Mouse (Mus musculus) cerebellum, adult 2 months (tissue): ENCODE measurements around the gene Dock10. TPM values are rescaled to one million over a fixed set of nuclear protein-coding genes. Genes with fewer than 3 reads are reported as not detected.

Experiments
- DNase-seq, 2 experiments: peaks; one replicate each; pipeline ENCODE4 v3.0.0; 2021
- H3K27ac ChIP-seq: fragments of 200-500 bp; 2 replicates; pipeline ENCODE4 v1.5.1; 2012; ENCODE audit warnings: low read length, control low read depth, inconsistent platforms; ENCODE audit not compliant: insufficient read depth
- H3K27me3 ChIP-seq: fragments of 200-500 bp; 2 replicates; pipeline ENCODE4 v1.6.1; 2012; ENCODE audit warnings: inconsistent platforms, mild to moderate bottlenecking, low read length, moderate library complexity; ENCODE audit not compliant: control insufficient read depth, insufficient read depth
- H3K4me1 ChIP-seq: fragments of 200-500 bp; 2 replicates; pipeline ENCODE4 v1.6.1; 2011; ENCODE audit warnings: low read length; ENCODE audit not compliant: control insufficient read depth, insufficient read depth
- H3K4me3 ChIP-seq: fragments of 200-500 bp; replicated peaks from 2 replicates; pipeline ENCODE3; 2011; ENCODE audit warnings: mild to moderate bottlenecking, low read depth, low read length, control low read depth; ENCODE audit not compliant: insufficient read depth
- CTCF ChIP-seq: fragments of 200-500 bp; IDR thresholded peaks from 2 replicates; pipeline ENCODE4 v1.5.1; 2011; ENCODE audit warnings: low read depth, mild to moderate bottlenecking, control low read depth, low read length, moderate library complexity, borderline replicate concordance; ENCODE audit not compliant: insufficient read depth
- POLR2A ChIP-seq: fragments of 200-500 bp; IDR thresholded peaks from 2 replicates; pipeline ENCODE4 v1.6.1; 2011; ENCODE audit warnings: low read length, control low read depth, borderline replicate concordance; ENCODE audit not compliant: insufficient read depth
- WGBS: fragments of 180-500 bp; shearing (Covaris S2); methylation state at CpG from one replicate; pipeline ENCODE4 v1.1.7; 2018; 5-methylcytosine and 5-hydroxymethylcytosine counted together
- polyA plus RNA-seq: library from polyadenylated mRNA; depleted of rRNA; stranded (reverse); fragments of >200 nt; gene quantifications from 2 replicates; pipeline ENCODE4 v1.2.3, GENCODE M21; 2012

The Dock10 gene
- polyA plus RNA-seq, 1 experiment = 27.1 TPM

DNA sequence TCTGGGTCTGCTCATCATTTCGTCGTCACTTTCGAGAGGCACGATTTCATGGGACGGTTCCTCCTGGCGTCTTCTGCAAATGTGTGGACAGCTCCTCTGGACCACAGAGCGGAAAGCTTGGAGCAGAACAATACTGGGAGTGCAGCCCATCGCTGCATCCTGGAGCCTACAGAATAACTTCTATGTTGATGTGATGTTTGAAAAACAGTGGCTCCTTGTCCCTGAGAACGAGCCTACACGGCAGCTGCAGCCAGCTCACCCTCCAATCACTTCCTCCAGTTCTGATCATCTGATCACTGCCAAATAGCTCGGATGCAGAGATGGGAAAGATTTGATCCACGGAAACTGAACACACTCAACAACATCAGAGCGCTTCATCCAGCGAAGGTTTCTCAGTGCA lies 49.0 kb downstream of the Dock10 start:
- H3K27ac ChIP-seq = no peak overlapping the region
- peak; percentile 14 to 17 for DNase-seq
- H3K4me3 ChIP-seq = peak overlapping the region; percentile 45
- TF ChIP-seq CTCF = no peak
- TF ChIP-seq POLR2A = no peak
- WGBS = 31% methylated on average over 14 of the region's 14 CpGs
- no peaks in the 10 kb centered on the region for H3K27me3 ChIP-seq
- H3K4me1 ChIP-seq = no peaks in the 10 kb centered on the region

GRCm38 (mm10) chr1:80703279-80703678 lies 55.0 kb downstream of the Dock10 start:
- no peak for TF ChIP-seq POLR2A
- no peak for TF ChIP-seq CTCF
- DNase-seq = no peak
- Histone ChIP-seq H3K27ac (no peak overlapping the region), H3K4me3 (no peak overlapping the region), H3K4me1 (no peaks in the 10 kb centered on the region), H3K27me3 (no peaks in the 10 kb centered on the region)
- WGBS = 89% methylated on average over 1 of the region's 1 CpGs

GRCm38 (mm10) chr1:80676004-80676673 lies 82.2 kb downstream of the Dock10 start:
- TF ChIP-seq CTCF (no peak), POLR2A (no peak)
- Histone ChIP-seq H3K27ac (no peak overlapping the region), H3K4me1 (no peaks in the 10 kb centered on the region), H3K27me3 (no peaks in the 10 kb centered on the region), H3K4me3 (no peak overlapping the region)
- 79% methylated on average over 1 of the region's 1 CpGs for whole genome bisulfite sequencing
- no peak for DNase-seq

GRCm38 (mm10) chr1:80671730-80672129 lies 86.6 kb downstream of the Dock10 start:
- Histone ChIP-seq H3K27ac (no peak overlapping the region), H3K4me3 (no peak overlapping the region), H3K4me1 (no peaks in the 10 kb centered on the region), H3K27me3 (no peaks in the 10 kb centered on the region)
- WGBS = 91% methylated on average over 3 of the region's 3 CpGs
- TF ChIP-seq POLR2A (no peak), CTCF (no peak)
- DNase-seq = no peak

- 84% methylated on average over 5 of the region's 5 CpGs for WGBS
- no peaks in the 10 kb centered on the region for H3K27me3 ChIP-seq
- H3K4me1 ChIP-seq = no peaks in the 10 kb centered on the region
- no peak for TF ChIP-seq POLR2A
- no peak for DNase-seq
- H3K4me3 ChIP-seq = no peak overlapping the region
- no peak overlapping the region for H3K27ac ChIP-seq
Observed at GRCm38 (mm10) chr1:80671056-80671455, 87.3 kb downstream of the Dock10 start.

- Histone ChIP-seq H3K27me3 (no peaks in the 10 kb centered on the region), H3K27ac (no peak overlapping the region), H3K4me3 (no peak overlapping the region), H3K4me1 (no peaks in the 10 kb centered on the region)
- TF ChIP-seq POLR2A = no peak
- no peak for TF ChIP-seq CTCF
- no peak for DNase-seq
- 86% methylated on average over 7 of the region's 7 CpGs for WGBS
Observed at GRCm38 (mm10) chr1:80670387-80670786, 87.9 kb downstream of the Dock10 start.

- H3K4me1 ChIP-seq = no peaks in the 10 kb centered on the region
- TF ChIP-seq CTCF = no peak
- no peak for TF ChIP-seq POLR2A
- DNase-seq = no peak
- H3K27ac ChIP-seq = no peak overlapping the region
- H3K4me3 ChIP-seq = no peak overlapping the region
- no peaks in the 10 kb centered on the region for H3K27me3 ChIP-seq
Observed at GRCm38 (mm10) chr1:80665761-80666160, 92.6 kb downstream of the Dock10 start.

GRCm38 (mm10) chr1:80665161-80665560 lies 93.2 kb downstream of the Dock10 start:
- DNase-seq = no peak
- 94% methylated on average over 6 of the region's 6 CpGs for WGBS
- no peak overlapping the region for H3K27ac ChIP-seq
- TF ChIP-seq CTCF (no peak), POLR2A (no peak)
- H3K4me1 ChIP-seq = no peaks in the 10 kb centered on the region
- no peaks in the 10 kb centered on the region for H3K27me3 ChIP-seq
- H3K4me3 ChIP-seq = no peak overlapping the region
